Mouse (Mus musculus) gastrocnemius, postnatal 10 days (tissue): ENCODE results near the gene Etv6. TPM values are rescaled to one million over a fixed set of nuclear protein-coding genes. Genes with fewer than 3 reads are reported as not detected.

Experiments used
- DNase-seq: peaks from one replicate; pipeline ENCODE4 v3.0.0; 2021; ENCODE audit warnings: mixed read lengths
- total RNA-seq, 2 experiments: library from RNA; stranded (reverse); gene quantifications; 2 replicates each; pipeline ENCODE4 v1.2.3; 2021

Etv6 gene
- total RNA-seq, 2 experiments from 2014 or later = 12.9 to 14.0 TPM

- no peak for DNase-seq
These were observed 175.9 kb downstream of the Etv6 start for GRCm38 (mm10) chr6:134211458-134211776.

- DNase-seq = no peak
These were observed 182.2 kb downstream of the Etv6 start for GRCm38 (mm10) chr6:134217747-134218146.

GRCm38 (mm10) chr6:134218441-134218840 lies 182.9 kb downstream of the Etv6 start:
- no peak for DNase-seq

- DNase-seq = no peak
These were observed 183.9 kb downstream of the Etv6 start for GRCm38 (mm10) chr6:134219358-134219757.

GRCm38 (mm10) chr6:134220209-134220777 lies 184.8 kb downstream of the Etv6 start:
- no peak for DNase-seq

- DNase-seq = no peak
These were observed 186.9 kb downstream of the Etv6 start for GRCm38 (mm10) chr6:134222248-134222929.

GRCm38 (mm10) chr6:134225564-134225963 lies 190.1 kb downstream of the Etv6 start:
- no peak for DNase-seq

- no peak for DNase-seq
These were observed 191.1 kb downstream of the Etv6 start for GRCm38 (mm10) chr6:134226349-134227169.

- DNase-seq = no peak
These were observed 200.8 kb downstream of the Etv6 start for GRCm38 (mm10) chr6:134236311-134236710.

GRCm38 (mm10) chr6:134238455-134238854 lies 203.0 kb downstream of the Etv6 start:
- no peak for DNase-seq

- no peak for DNase-seq
These were observed 205.5 kb downstream of the Etv6 start for GRCm38 (mm10) chr6:134240988-134241387.

GRCm38 (mm10) chr6:134243119-134243518 lies 207.6 kb downstream of the Etv6 start:
- DNase-seq = no peak

- DNase-seq = no peak
These were observed 208.0 kb downstream of the Etv6 start for GRCm38 (mm10) chr6:134243546-134243945.

GRCm38 (mm10) chr6:134244071-134244470 lies 208.6 kb downstream of the Etv6 start:
- no peak for DNase-seq

GRCm38 (mm10) chr6:134246109-134246508 lies 210.6 kb downstream of the Etv6 start:
- DNase-seq = no peak

GRCm38 (mm10) chr6:134247324-134247723 lies 211.8 kb downstream of the Etv6 start:
- no peak for DNase-seq

GRCm38 (mm10) chr6:134248720-134249119 lies 213.2 kb downstream of the Etv6 start:
- no peak for DNase-seq

GRCm38 (mm10) chr6:134250764-134251163 lies 215.3 kb downstream of the Etv6 start:
- no peak for DNase-seq

GRCm38 (mm10) chr6:134251364-134251763 lies 215.9 kb downstream of the Etv6 start:
- no peak for DNase-seq

- no peak for DNase-seq
These were observed 216.7 kb downstream of the Etv6 start for GRCm38 (mm10) chr6:134252081-134252755.

- DNase-seq = no peak
These were observed 220.9 kb downstream of the Etv6 start for GRCm38 (mm10) chr6:134256369-134256768.

GRCm38 (mm10) chr6:134259913-134260312 lies 224.4 kb downstream of the Etv6 start:
- no peak for DNase-seq

GRCm38 (mm10) chr6:134261904-134262303 lies 226.4 kb downstream of the Etv6 start:
- no peak for DNase-seq
